Mouse (Mus musculus): Measurements from ENCODE around the gene Gm49510. TPM values are rescaled to one million over a fixed set of nuclear protein-coding genes. Genes with fewer than 3 reads are reported as not detected.
"Not testable (repeated sequence)": the region's sequence is repeated elsewhere in the genome, so short reads cannot be mapped to it uniquely, and the experiment has no call there.

Gm49510 gene
- polyA plus RNA-seq, 1 experiment from 2014 or later: 0.16 TPM

DNA sequence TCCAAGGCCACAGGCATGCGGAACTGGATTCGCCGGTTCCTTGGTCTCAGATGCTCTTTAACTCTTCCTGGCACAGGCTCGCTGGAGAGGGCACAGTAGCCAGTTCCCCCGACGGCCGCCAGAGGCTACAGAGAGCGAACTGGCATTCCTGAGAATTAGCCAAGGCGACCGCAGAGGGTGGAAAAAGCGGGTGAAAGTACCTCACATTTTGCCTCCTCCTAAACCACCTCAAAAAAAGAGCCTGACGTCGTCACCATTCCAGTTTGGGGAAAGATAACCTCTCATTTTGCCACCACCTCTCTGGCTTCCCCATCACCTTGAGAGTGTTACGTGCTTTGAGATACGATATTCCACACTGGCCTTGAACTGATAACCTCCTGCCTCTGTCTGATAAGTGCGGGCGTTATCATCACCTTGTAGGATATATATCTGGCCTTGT lies 23.2 kb upstream of the Gm49510 start:
- Histone ChIP-seq H3K9me3 (ENCODE audit: control insufficient read depth, low read length) (no peaks in the 10 kb centered on the region), H3K4me1 (replicated peaks; ENCODE audit: control insufficient read depth, insufficient read depth, low read length) (peaks cover 23% of the 10 kb centered on the region), H3K4me2 (replicated peaks) (peak overlapping the region; percentile 87), H3K27me3 (ENCODE audit: control insufficient read depth, insufficient read depth, low read length) (no peaks in the 10 kb centered on the region), H3K4me3 (replicated peaks; ENCODE audit: low read length) (peak overlapping the region; percentile 69), H3K36me3 (replicated peaks; ENCODE audit: control insufficient read depth, insufficient read depth) (peaks cover 16% of the 10 kb centered on the region), H3K9ac (peak overlapping the region; percentile 82), H3K27ac (peak overlapping the region; percentile 99)
- 3% methylated on average over 17 of the region's 17 CpGs for WGBS
- ATAC-seq (ENCODE audit: low FRiP score) (peak; percentile 28; the same call in 1 of the 2 replicates), DNase-seq (ENCODE audit: low spot score) (peak; percentile 83)

DNA sequence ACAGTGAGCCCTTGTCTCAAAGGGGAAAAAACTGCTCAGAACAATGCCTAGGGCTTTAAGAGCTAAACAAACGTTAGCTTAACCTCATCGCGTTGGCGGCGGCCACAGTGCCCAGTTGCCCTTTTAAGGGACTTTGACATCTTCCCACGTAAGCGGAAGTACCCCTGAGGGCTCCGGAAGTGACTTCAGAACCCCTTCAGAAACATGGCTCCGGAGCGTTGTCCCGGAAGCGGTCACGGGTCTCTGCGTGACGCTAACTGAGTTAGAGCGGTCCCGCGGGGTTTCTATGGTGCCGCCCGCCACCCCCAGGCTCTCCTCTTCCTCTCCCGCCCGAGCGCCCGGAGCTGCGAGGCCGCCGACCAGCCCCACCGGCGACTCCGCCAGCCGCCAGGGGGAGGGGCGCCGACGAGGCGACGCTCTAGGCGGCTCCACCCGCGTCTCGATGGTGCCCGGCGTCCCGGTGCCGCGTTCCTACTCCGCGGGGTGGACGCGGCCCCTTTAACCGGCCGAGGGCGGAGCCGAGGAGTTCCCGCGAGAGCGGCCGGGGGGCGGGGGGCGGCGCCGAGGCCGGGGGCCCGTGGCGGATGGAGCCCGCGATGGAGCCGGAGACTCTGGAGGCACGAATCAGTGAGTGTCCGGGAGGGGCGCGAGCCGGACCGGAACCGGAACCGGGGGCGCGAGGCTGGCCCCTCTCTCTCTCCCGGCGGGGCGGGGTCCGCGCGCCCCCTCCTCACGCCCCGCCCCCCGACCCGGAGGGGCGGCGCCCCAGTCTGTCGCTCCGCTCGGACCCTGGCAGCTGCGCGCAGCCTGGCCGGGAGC lies 22.3 kb upstream of the Gm49510 start, which contains the start of gene Gga1:
TSS of gene Gga1 (plus strand) at position 200 of the 819 bp plus-strand sequence.
- Histone ChIP-seq H3K27me3 (ENCODE audit: control insufficient read depth, insufficient read depth, low read length) (no peaks in the 10 kb centered on the region), H3K4me3 (replicated peaks; ENCODE audit: low read length) (peak within 1 kb of the TSS; percentile 69), H3K9me3 (ENCODE audit: control insufficient read depth, low read length) (no peaks in the 10 kb centered on the region), H3K36me3 (replicated peaks; ENCODE audit: control insufficient read depth, insufficient read depth) (peaks cover 26% of the 10 kb centered on the region), H3K4me1 (replicated peaks; ENCODE audit: control insufficient read depth, insufficient read depth, low read length) (peaks cover 23% of the 10 kb centered on the region), H3K4me2 (replicated peaks) (peak within 1 kb of the TSS; percentile 87), H3K9ac (peak within 1 kb of the TSS; percentile 82), H3K27ac (peak within 1 kb of the TSS; percentile 99)
- ATAC-seq (ENCODE audit: low FRiP score): peak; percentile 90
- 1% methylated on average over 54 of the region's 95 CpGs for WGBS
- DNase-seq (ENCODE audit: low spot score): peak; percentile 98

DNA sequence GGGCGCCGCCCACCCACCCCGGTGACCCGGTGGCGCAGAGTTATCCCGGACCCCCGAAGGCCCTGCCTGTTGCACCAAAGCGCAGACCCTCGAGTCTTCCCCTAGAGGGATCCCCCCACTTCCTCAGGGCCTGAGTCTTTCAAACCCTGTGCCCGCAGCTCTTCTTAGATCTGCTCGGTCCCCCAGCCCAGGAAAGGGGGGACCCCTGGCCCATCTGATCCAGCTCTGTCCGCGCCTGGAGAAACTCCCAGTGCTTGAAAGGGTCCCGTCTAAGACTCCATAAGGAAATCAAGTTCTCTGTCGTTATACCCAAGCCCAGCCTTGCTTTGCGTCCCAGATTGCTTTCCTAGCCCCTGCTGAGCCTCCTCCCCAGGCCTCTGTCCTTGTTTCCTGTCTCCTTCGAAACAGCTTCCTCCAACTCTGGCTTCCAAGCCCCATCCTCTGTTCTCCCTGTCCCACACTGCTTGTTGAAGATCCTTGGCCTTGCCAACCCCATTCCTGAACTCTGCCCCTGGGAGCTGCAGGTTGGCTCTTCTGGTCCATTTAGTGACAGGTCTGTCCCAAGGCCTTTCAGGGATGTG lies 21.6 kb upstream of the Gm49510 start:
- H3K36me3 ChIP-seq (replicated peaks; ENCODE audit: control insufficient read depth, insufficient read depth): peaks cover 33% of the 10 kb centered on the region
- no peak for ATAC-seq (ENCODE audit: low FRiP score)
- no peaks in the 10 kb centered on the region for H3K27me3 ChIP-seq (ENCODE audit: control insufficient read depth, insufficient read depth, low read length)
- 1% methylated on average over 17 of the region's 17 CpGs for WGBS
- H3K9ac ChIP-seq: peak overlapping the region; percentile 82
- H3K4me2 ChIP-seq (replicated peaks): peak overlapping the region; percentile 62
- DNase-seq (ENCODE audit: low spot score): no peak
- H3K4me3 ChIP-seq (replicated peaks; ENCODE audit: low read length): peak overlapping the region; percentile 69
- H3K4me1 ChIP-seq (replicated peaks; ENCODE audit: control insufficient read depth, insufficient read depth, low read length): peaks cover 23% of the 10 kb centered on the region
- H3K9me3 ChIP-seq (ENCODE audit: control insufficient read depth, low read length): no peaks in the 10 kb centered on the region
- peak overlapping the region; percentile 99 for H3K27ac ChIP-seq

DNA sequence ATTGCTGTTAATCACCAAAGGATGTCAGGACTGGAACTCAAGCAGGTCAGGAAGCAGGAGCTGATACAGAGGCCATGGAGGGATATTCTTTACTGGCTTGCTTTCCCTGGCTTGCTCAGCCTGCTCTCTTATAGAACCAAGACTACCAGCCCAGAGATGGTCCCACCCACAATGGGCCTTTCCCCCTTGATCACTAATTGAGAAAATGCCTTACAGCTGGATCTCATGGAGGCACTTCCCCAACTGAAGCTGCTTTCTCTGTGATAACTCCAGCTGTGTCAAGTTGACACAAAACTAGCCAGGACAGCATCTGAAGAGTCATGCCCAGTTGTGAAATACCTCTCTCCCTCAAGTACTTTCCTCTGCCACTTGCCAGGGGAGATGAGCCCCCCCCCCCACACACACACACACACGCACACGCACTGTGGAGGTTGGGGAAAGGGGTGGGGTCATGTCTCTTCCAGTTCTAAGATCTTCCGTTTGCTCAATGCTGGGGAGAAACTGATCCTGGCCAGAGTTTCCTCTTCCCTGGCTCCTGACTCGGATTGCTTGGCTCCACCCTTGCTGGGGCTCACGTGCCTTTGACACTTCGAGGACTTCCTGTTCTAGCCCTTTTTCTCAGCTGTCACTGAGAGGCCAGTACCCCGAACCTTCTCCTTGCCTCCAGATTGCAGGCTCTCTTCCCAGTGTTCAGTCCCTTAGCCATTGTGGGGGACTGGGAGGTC lies 20.5 kb upstream of the Gm49510 start:
- not testable (repeated sequence) for DNase-seq (ENCODE audit: low spot score); H3K9ac ChIP-seq; H3K4me3 ChIP-seq (replicated peaks; ENCODE audit: low read length); H3K27me3 ChIP-seq (ENCODE audit: control insufficient read depth, insufficient read depth, low read length); H3K9me3 ChIP-seq (ENCODE audit: control insufficient read depth, low read length); H3K27ac ChIP-seq; ATAC-seq (ENCODE audit: low FRiP score); H3K4me2 ChIP-seq (replicated peaks)
- H3K36me3 ChIP-seq (replicated peaks; ENCODE audit: control insufficient read depth, insufficient read depth): peaks cover 43% of the 10 kb centered on the region
- H3K4me1 ChIP-seq (replicated peaks; ENCODE audit: control insufficient read depth, insufficient read depth, low read length): peaks cover 23% of the 10 kb centered on the region
- 70% methylated on average over 7 of the region's 7 CpGs for WGBS

DNA sequence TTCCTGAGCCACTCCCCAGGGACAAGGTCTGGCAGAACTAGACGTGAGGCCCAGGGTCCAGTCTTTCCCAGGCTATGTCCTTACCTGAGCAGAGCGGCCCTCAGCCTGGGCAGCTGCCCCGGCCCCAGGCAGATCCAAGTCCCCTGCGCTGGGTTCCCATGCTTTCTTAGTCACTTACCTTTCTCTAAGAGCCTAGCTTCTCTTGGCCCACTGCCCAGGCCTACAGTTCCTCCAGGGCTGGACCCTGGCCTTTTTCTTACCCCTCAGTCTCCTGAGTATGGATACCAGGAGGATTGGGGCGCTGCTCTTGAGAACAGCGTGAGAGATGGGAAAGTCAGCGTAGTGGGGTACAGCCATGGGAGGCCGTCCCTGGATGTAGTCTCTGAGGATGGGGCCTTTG lies 19.0 kb upstream of the Gm49510 start:
- H3K4me2 ChIP-seq (replicated peaks): no peak overlapping the region
- H3K27me3 ChIP-seq (ENCODE audit: control insufficient read depth, insufficient read depth, low read length): no peaks in the 10 kb centered on the region
- WGBS: 95% methylated on average over 8 of the region's 8 CpGs
- H3K4me1 ChIP-seq (replicated peaks; ENCODE audit: control insufficient read depth, insufficient read depth, low read length): peaks cover 22% of the 10 kb centered on the region
- peaks cover 57% of the 10 kb centered on the region for H3K36me3 ChIP-seq (replicated peaks; ENCODE audit: control insufficient read depth, insufficient read depth)
- no peak overlapping the region for H3K4me3 ChIP-seq (replicated peaks; ENCODE audit: low read length)
- H3K9me3 ChIP-seq (ENCODE audit: control insufficient read depth, low read length): no peaks in the 10 kb centered on the region
- ATAC-seq (ENCODE audit: low FRiP score): no peak
- H3K9ac ChIP-seq: no peak overlapping the region
- no peak for DNase-seq (ENCODE audit: low spot score)
- H3K27ac ChIP-seq: no peak overlapping the region

DNA sequence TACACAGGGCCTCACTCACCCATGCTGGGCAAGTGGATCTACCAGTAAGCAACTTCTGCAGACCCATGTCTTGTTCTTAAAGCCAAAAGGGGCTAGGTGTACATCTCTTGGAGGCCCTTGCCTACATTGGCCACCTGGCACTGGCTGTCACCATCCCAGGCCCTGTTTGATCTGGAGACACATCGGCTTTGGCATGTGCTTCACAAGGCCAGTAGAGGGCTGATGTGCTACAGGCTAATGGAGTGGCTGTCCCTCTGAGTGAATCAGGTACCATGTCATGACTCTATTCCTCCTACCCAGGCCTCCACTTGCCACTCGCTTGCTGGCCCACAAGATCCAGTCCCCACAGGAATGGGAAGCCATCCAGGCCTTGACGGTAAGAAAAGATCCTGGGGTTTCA lies 17.6 kb upstream of the Gm49510 start:
- no peak overlapping the region for H3K4me2 ChIP-seq (replicated peaks)
- ATAC-seq (ENCODE audit: low FRiP score) (no peak), DNase-seq (ENCODE audit: low spot score) (no peak)
- no peak overlapping the region for H3K4me3 ChIP-seq (replicated peaks; ENCODE audit: low read length)
- H3K36me3 ChIP-seq (replicated peaks; ENCODE audit: control insufficient read depth, insufficient read depth): peaks cover 71% of the 10 kb centered on the region
- WGBS: 91% methylated on average over 3 of the region's 3 CpGs
- H3K27ac ChIP-seq: no peak overlapping the region
- peaks cover 12% of the 10 kb centered on the region for H3K4me1 ChIP-seq (replicated peaks; ENCODE audit: control insufficient read depth, insufficient read depth, low read length)
- H3K9ac ChIP-seq: no peak overlapping the region
- H3K27me3 ChIP-seq (ENCODE audit: control insufficient read depth, insufficient read depth, low read length): no peaks in the 10 kb centered on the region
- H3K9me3 ChIP-seq (ENCODE audit: control insufficient read depth, low read length): no peaks in the 10 kb centered on the region

DNA sequence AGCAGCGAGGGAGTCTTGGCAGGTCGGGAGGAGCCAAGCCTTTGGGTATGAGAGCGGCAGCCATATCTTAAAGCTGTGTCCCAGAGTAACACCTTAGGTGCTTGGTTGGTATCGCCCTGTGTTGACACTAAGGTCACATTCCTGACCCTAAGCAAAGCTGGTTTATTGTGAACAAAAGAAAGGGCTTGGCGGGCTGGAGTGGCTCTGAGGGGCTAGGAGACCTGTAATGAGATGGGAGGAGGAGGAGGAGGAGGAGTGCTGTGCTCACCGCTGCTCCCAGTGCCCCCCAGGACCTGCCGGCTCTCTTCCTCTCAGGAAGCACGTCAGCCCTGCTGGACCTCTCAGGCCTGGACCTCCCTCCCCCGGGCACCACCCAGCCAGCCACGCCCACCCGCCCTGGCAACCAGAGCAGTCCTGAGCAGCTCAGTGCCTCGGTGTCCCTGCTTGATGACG lies 10.0 kb upstream of the Gm49510 start:
- Histone ChIP-seq H3K36me3 (replicated peaks; ENCODE audit: control insufficient read depth, insufficient read depth) (peaks cover 85% of the 10 kb centered on the region), H3K27ac (no peak overlapping the region)

GRCm38 (mm10) chr15:78892440-78892839 lies 7.0 kb upstream of the Gm49510 start:
- peaks cover 65% of the 10 kb centered on the region for H3K36me3 ChIP-seq (replicated peaks; ENCODE audit: control insufficient read depth, insufficient read depth)
- H3K9me3 ChIP-seq (ENCODE audit: control insufficient read depth, low read length): no peaks in the 10 kb centered on the region
- H3K27me3 ChIP-seq (ENCODE audit: control insufficient read depth, insufficient read depth, low read length): no peaks in the 10 kb centered on the region
- no peak overlapping the region for H3K4me3 ChIP-seq (replicated peaks; ENCODE audit: low read length)
- H3K9ac ChIP-seq: no peak overlapping the region
- H3K27ac ChIP-seq: no peak overlapping the region
- ATAC-seq (ENCODE audit: low FRiP score): no peak
- no peak overlapping the region for H3K4me2 ChIP-seq (replicated peaks)
- no peaks in the 10 kb centered on the region for H3K4me1 ChIP-seq (replicated peaks; ENCODE audit: control insufficient read depth, insufficient read depth, low read length)
- 61% methylated on average over 7 of the region's 7 CpGs for WGBS
- no peak for DNase-seq (ENCODE audit: low spot score)

More for the DNA sequence above, 10.0 kb upstream of the Gm49510 start:
- no peaks in the 10 kb centered on the region for H3K27me3 ChIP-seq (ENCODE audit: control insufficient read depth, insufficient read depth, low read length)
- no peak overlapping the region for H3K4me3 ChIP-seq (replicated peaks; ENCODE audit: low read length)
- H3K4me1 ChIP-seq (replicated peaks; ENCODE audit: control insufficient read depth, insufficient read depth, low read length): no peaks in the 10 kb centered on the region
- DNase-seq (ENCODE audit: low spot score): no peak
- no peak overlapping the region for H3K9ac ChIP-seq
- no peak for ATAC-seq (ENCODE audit: low FRiP score)
- WGBS: 30% methylated on average over 13 of the region's 13 CpGs
- H3K9me3 ChIP-seq (ENCODE audit: control insufficient read depth, low read length): no peaks in the 10 kb centered on the region
- H3K4me2 ChIP-seq (replicated peaks): no peak overlapping the region

DNA sequence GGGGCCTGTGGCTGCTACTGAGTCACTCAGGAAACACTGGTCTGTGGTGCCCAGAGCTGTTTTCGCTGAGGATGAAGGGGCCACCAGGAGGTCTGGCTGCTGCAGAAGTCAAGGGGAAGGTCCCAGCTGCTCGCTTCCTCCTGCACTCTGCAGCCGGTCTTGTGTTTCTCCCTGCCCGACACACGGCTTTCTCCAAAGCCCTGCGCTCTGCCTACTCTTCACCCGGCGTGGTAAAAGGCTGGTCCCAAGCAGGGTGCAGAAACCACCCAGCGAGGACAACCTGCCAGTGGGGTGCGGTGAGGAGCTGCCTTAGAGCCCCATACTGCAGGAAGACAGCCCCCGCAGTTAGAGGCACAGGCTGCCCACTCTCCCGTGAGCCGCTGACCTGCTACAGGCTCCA lies 4.7 kb upstream of the Gm49510 start:
- no peak for DNase-seq (ENCODE audit: low spot score)
- no peak for ATAC-seq (ENCODE audit: low FRiP score)
- 0 out of 2 replicates have a peak overlapping the region, but pooled peaks have one; percentile 5 for H3K27ac ChIP-seq
- H3K27me3 ChIP-seq (ENCODE audit: control insufficient read depth, insufficient read depth, low read length): peaks cover 5% of the 10 kb centered on the region; the same call in 1 of the 2 replicates
- H3K4me3 ChIP-seq (replicated peaks; ENCODE audit: low read length): no peak overlapping the region
- no peak overlapping the region for H3K4me2 ChIP-seq (replicated peaks)
- H3K4me1 ChIP-seq (replicated peaks; ENCODE audit: control insufficient read depth, insufficient read depth, low read length): peaks cover 2% of the 10 kb centered on the region
- H3K36me3 ChIP-seq (replicated peaks; ENCODE audit: control insufficient read depth, insufficient read depth): peaks cover 47% of the 10 kb centered on the region
- 81% methylated on average over 13 of the region's 13 CpGs for WGBS
- H3K9ac ChIP-seq: no peak overlapping the region
- no peaks in the 10 kb centered on the region for H3K9me3 ChIP-seq (ENCODE audit: control insufficient read depth, low read length)
